Mouse (Mus musculus): ENCODE results near the gene Bnc1. TPM values are rescaled to one million over a fixed set of nuclear protein-coding genes. Genes with fewer than 3 reads are reported as not detected.

Gene Bnc1
- polyA plus RNA-seq, 1 experiment from 2014 or later, result 0.05 TPM

DNA sequence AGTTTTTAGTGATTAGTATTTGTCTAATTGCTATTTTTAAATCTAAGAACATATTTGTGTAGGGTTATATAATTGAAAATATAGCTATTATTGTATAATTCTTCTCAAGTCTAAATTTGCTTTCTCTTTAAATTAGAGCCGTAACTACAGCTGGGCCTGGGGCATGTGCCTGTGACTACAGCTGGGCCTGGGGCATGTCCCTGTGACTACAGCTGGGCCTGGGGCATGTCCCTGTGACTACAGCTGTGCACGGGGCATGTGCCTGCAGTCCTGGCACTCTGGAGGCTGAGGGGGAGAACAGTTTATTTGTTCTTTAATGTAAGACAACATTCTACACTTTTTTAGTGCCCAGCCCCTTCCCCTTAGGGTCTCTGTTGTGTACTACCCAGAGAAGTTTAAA is 12.1 kb upstream of the Bnc1 start:
- ATAC-seq, result no peak
- Histone ChIP-seq H3K36me3 (no peaks in the 10 kb centered on the region), H3K9me3 (no peaks in the 10 kb centered on the region), H3K9ac (replicated peaks) (no peak overlapping the region), H3K4me1 (replicated peaks) (no peaks in the 10 kb centered on the region), H3K4me2 (replicated peaks) (no peak overlapping the region), H3K4me3 (replicated peaks) (no peak overlapping the region), H3K27ac (no peak overlapping the region), H3K27me3 (no peaks in the 10 kb centered on the region)
- 87% methylated on average over 2 of the region's 2 CpGs for WGBS

- Histone ChIP-seq H3K9ac (replicated peaks) (no peak overlapping the region), H3K27me3 (peaks cover 16% of the 10 kb centered on the region), H3K4me3 (replicated peaks) (no peak overlapping the region), H3K36me3 (no peaks in the 10 kb centered on the region), H3K27ac (no peak overlapping the region), H3K4me2 (replicated peaks) (no peak overlapping the region), H3K9me3 (no peaks in the 10 kb centered on the region), H3K4me1 (replicated peaks) (no peaks in the 10 kb centered on the region)
- WGBS, result 85% methylated on average over 2 of the region's 2 CpGs
- no peak for ATAC-seq
Measured at GRCm38 (mm10) chr7:81999816-82000215, 7.7 kb upstream of the Bnc1 start.

DNA sequence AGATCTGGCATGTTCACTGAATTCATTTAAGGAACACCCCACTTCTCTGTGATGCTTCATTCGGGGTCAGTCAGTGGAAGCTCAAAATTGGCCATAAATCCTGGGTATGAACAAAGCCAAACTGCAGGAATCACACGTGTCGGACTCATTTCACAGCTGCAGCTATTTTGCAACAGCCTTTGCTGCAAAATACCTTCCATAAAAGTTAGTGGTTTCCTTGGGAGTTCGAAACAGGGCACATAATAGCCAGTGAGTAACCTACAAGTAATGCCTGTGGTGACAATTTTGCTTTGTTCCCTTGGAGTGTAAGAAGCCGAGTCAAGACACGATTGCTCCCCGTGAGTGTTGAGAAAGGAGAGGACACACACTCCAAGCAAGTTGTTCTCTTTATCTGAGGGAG is 7.3 kb upstream of the Bnc1 start:
- Histone ChIP-seq H3K4me3 (replicated peaks) (no peak overlapping the region), H3K27ac (no peak overlapping the region), H3K36me3 (no peaks in the 10 kb centered on the region), H3K9me3 (no peaks in the 10 kb centered on the region), H3K4me2 (replicated peaks) (no peak overlapping the region), H3K27me3 (peaks cover 21% of the 10 kb centered on the region), H3K9ac (replicated peaks) (no peak overlapping the region), H3K4me1 (replicated peaks) (no peaks in the 10 kb centered on the region)
- 80% methylated on average over 7 of the region's 7 CpGs for WGBS
- ATAC-seq, result no peak

GRCm38 (mm10) chr7:81995975-81996374 is 3.9 kb upstream of the Bnc1 start:
- no peaks in the 10 kb centered on the region for H3K36me3 ChIP-seq
- H3K9ac ChIP-seq (replicated peaks), result no peak overlapping the region
- peaks cover 19% of the 10 kb centered on the region for H3K4me1 ChIP-seq (replicated peaks)
- 19% methylated on average over 9 of the region's 9 CpGs for WGBS
- no peak for ATAC-seq
- no peaks in the 10 kb centered on the region for H3K9me3 ChIP-seq
- H3K27ac ChIP-seq, result no peak overlapping the region
- no peak overlapping the region for H3K4me3 ChIP-seq (replicated peaks)
- no peak overlapping the region for H3K4me2 ChIP-seq (replicated peaks)
- H3K27me3 ChIP-seq, result peaks cover 53% of the 10 kb centered on the region

DNA sequence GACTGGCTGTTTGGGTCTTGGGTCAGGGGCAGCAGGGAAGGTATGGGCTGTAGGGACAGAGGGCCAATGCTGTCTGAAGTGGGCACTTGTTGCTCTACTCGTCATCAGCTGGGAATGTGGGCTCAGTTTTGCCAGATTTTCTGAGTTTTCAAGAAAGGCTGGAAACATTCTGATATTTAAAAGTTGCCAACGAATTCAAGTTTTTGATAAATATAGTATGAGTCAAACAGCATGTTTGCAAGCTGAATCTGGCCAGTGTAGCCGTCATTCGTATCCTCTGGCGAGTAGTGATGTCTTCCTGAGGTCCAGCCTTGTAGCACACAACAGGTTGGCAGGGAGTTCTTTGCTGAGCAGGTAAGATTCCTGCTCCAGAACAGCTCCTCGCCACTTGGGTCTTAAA is 3.0 kb upstream of the Bnc1 start:
- Histone ChIP-seq H3K36me3 (no peaks in the 10 kb centered on the region), H3K4me2 (replicated peaks) (no peak overlapping the region), H3K27ac (no peak overlapping the region), H3K9ac (replicated peaks) (no peak overlapping the region), H3K9me3 (no peaks in the 10 kb centered on the region), H3K27me3 (peaks cover 61% of the 10 kb centered on the region), H3K4me3 (replicated peaks) (no peak overlapping the region), H3K4me1 (replicated peaks) (peaks cover 19% of the 10 kb centered on the region)
- WGBS, result 88% methylated on average over 6 of the region's 6 CpGs
- no peak for ATAC-seq

DNA sequence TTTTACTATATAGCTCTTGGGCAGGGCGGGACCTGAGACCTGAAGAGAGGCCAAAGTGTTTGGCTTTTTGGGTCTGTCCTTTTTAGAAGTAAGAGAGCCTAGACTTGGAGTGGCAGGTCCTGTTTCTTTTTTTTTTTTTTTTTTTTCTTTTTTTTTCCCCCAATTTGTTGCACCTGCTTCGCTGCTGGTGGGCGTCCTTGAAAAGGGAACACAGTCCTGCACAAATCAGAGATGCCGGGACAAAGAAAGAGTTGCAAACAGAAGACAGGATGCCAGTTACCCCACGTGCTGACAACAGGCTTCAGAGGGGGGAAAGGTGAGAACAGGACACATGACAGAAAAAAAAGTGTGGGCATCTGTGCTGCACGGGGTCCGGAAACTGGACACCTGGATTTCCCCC is 1.0 kb upstream of the Bnc1 start:
- peaks cover 19% of the 10 kb centered on the region for H3K4me1 ChIP-seq (replicated peaks)
- H3K4me3 ChIP-seq (replicated peaks), result no peak overlapping the region
- no peak for ATAC-seq
- H3K9ac ChIP-seq (replicated peaks), result no peak overlapping the region
- H3K27ac ChIP-seq, result no peak overlapping the region
- H3K9me3 ChIP-seq, result no peaks in the 10 kb centered on the region
- 39% methylated on average over 7 of the region's 7 CpGs for WGBS
- no peak overlapping the region for H3K4me2 ChIP-seq (replicated peaks)
- peaks cover 77% of the 10 kb centered on the region for H3K27me3 ChIP-seq
- no peaks in the 10 kb centered on the region for H3K36me3 ChIP-seq

GRCm38 (mm10) chr7:81991611-81992061 is 456 bp downstream of the Bnc1 start:
- Histone ChIP-seq H3K36me3 (no peaks in the 10 kb centered on the region), H3K9ac (replicated peaks) (peak overlapping the region; percentile 61), H3K27me3 (peaks cover 78% of the 10 kb centered on the region), H3K9me3 (no peaks in the 10 kb centered on the region), H3K27ac (no peak overlapping the region), H3K4me2 (replicated peaks) (peak overlapping the region; percentile 92), H3K4me3 (replicated peaks) (peak overlapping the region; percentile 55), H3K4me1 (replicated peaks) (peaks cover 19% of the 10 kb centered on the region)
- WGBS, result under 1% methylated on average over 36 of the region's 36 CpGs
- ATAC-seq, result peak; percentile 50; the same call in 1 of the 2 replicates

- 7% methylated on average over 12 of the region's 12 CpGs for WGBS
- Histone ChIP-seq H3K9ac (replicated peaks) (0 out of 2 replicates have a peak overlapping the region, but pooled peaks have one; percentile 61), H3K27ac (no peak overlapping the region), H3K36me3 (no peaks in the 10 kb centered on the region), H3K27me3 (peaks cover 78% of the 10 kb centered on the region), H3K4me1 (replicated peaks) (peaks cover 19% of the 10 kb centered on the region), H3K9me3 (no peaks in the 10 kb centered on the region), H3K4me2 (replicated peaks) (peak overlapping the region; percentile 92), H3K4me3 (replicated peaks) (peak overlapping the region; percentile 55)
- ATAC-seq, result no peak
Measured at GRCm38 (mm10) chr7:81991116-81991515, 976 bp downstream of the Bnc1 start.

GRCm38 (mm10) chr7:81983651-81984050 is 8.4 kb downstream of the Bnc1 start:
- H3K9me3 ChIP-seq, result no peaks in the 10 kb centered on the region
- H3K36me3 ChIP-seq, result no peaks in the 10 kb centered on the region
- WGBS, result 89% methylated on average over 6 of the region's 6 CpGs
- H3K4me2 ChIP-seq (replicated peaks), result no peak overlapping the region
- no peak for ATAC-seq
- peaks cover 7% of the 10 kb centered on the region for H3K27me3 ChIP-seq
- no peak overlapping the region for H3K9ac ChIP-seq (replicated peaks)
- no peak overlapping the region for H3K27ac ChIP-seq
- no peaks in the 10 kb centered on the region for H3K4me1 ChIP-seq (replicated peaks)
- H3K4me3 ChIP-seq (replicated peaks), result no peak overlapping the region

DNA sequence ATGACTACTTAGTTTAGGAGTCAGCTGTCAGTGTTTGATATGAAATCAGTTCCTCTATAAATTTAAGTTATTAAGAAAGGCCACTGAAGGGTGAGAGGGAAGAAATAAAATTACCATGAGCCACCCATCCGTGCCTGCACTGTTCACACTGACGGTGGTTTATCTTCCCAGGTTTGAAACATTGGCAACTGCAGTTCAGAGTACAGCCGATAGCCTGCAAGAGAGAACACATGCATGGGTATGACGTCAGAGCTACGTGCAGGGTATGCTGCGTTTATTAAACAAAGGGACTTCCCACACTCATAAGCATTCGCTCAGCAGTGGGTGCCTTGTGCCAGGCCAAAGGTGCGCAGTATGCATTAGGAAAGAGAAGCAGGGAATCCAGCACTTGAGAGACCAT is 13.8 kb downstream of the Bnc1 start:
- no peaks in the 10 kb centered on the region for H3K27me3 ChIP-seq
- no peak overlapping the region for H3K27ac ChIP-seq
- H3K36me3 ChIP-seq, result no peaks in the 10 kb centered on the region
- H3K4me2 ChIP-seq (replicated peaks), result no peak overlapping the region
- no peaks in the 10 kb centered on the region for H3K9me3 ChIP-seq
- 74% methylated on average over 8 of the region's 8 CpGs for WGBS
- no peak for ATAC-seq
- H3K4me3 ChIP-seq (replicated peaks), result no peak overlapping the region
- no peak overlapping the region for H3K9ac ChIP-seq (replicated peaks)
- H3K4me1 ChIP-seq (replicated peaks), result no peaks in the 10 kb centered on the region

- WGBS, result 92% methylated on average over 10 of the region's 10 CpGs
- no peak overlapping the region for H3K9ac ChIP-seq (replicated peaks)
- H3K27ac ChIP-seq, result no peak overlapping the region
- no peaks in the 10 kb centered on the region for H3K36me3 ChIP-seq
- H3K4me2 ChIP-seq (replicated peaks), result no peak overlapping the region
- no peaks in the 10 kb centered on the region for H3K9me3 ChIP-seq
- H3K4me1 ChIP-seq (replicated peaks), result no peaks in the 10 kb centered on the region
- H3K27me3 ChIP-seq, result no peaks in the 10 kb centered on the region
- no peak for ATAC-seq
- H3K4me3 ChIP-seq (replicated peaks), result no peak overlapping the region
Measured at GRCm38 (mm10) chr7:81974616-81975015, 17.5 kb downstream of the Bnc1 start.

DNA sequence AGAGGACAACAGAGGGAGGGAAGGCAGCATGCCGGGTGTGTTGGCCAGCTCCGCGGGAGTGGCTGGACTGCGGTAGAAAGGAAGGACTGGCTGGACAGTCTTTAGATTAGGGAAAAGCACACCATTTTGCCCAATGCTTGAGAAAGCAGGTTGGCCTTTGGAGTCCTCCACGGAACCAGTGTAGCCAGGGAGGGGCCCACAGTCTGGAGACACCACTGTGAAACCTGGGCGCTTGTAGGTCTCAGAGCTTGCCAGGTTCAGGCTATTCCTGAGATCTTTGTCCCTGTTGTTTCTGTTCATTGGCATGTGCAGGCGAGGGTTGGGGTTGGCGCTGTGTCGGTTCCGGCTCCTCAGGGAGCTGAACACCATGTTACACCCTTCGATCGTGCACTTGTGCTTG is 18.2 kb downstream of the Bnc1 start:
- Histone ChIP-seq H3K9ac (replicated peaks) (no peak overlapping the region), H3K4me2 (replicated peaks) (no peak overlapping the region), H3K9me3 (no peaks in the 10 kb centered on the region), H3K36me3 (no peaks in the 10 kb centered on the region), H3K27me3 (no peaks in the 10 kb centered on the region), H3K4me1 (replicated peaks) (no peaks in the 10 kb centered on the region), H3K4me3 (replicated peaks) (no peak overlapping the region), H3K27ac (no peak overlapping the region)
- WGBS, result 96% methylated on average over 12 of the region's 12 CpGs
- no peak for ATAC-seq

- Histone ChIP-seq H3K36me3 (no peaks in the 10 kb centered on the region), H3K4me3 (replicated peaks) (no peak overlapping the region), H3K4me2 (replicated peaks) (no peak overlapping the region), H3K27ac (no peak overlapping the region), H3K4me1 (replicated peaks) (no peaks in the 10 kb centered on the region), H3K9ac (replicated peaks) (no peak overlapping the region), H3K27me3 (no peaks in the 10 kb centered on the region), H3K9me3 (no peaks in the 10 kb centered on the region)
- no peak for ATAC-seq
- 96% methylated on average over 5 of the region's 5 CpGs for WGBS
Measured at GRCm38 (mm10) chr7:81973339-81973738, 18.8 kb downstream of the Bnc1 start.

All from midbrain, embryonic 13.5 days (tissue).